Mouse (Mus musculus) 416B (cell line): ENCODE measurements around the gene Pi4k2a.

ENCODE experiments used
- DNase-seq: peaks from one replicate; pipeline ENCODE4 v3.0.0; 2011; ENCODE audit warnings: low read depth

The Pi4k2a gene

GRCm38 (mm10) chr19:42080469-42080868 lies 9.8 kb upstream of the Pi4k2a start:
- no peak for DNase-seq

- peak; percentile 68 for DNase-seq
These were observed 8.7 kb upstream of the Pi4k2a start for GRCm38 (mm10) chr19:42081613-42082012.

- DNase-seq = no peak
These were observed 4.6 kb upstream of the Pi4k2a start for GRCm38 (mm10) chr19:42085690-42086089.

GRCm38 (mm10) chr19:42086166-42086565 lies 4.1 kb upstream of the Pi4k2a start, which contains the start of gene Morn4:
Morn4 (minus strand) TSS chr19:42086357.
- no peak for DNase-seq

- peak; percentile 94 for DNase-seq
These were observed 1.0 kb upstream of the Pi4k2a start for GRCm38 (mm10) chr19:42089103-42089747.

- peak; percentile 77 for DNase-seq
These were observed 419 bp downstream of the Pi4k2a start for GRCm38 (mm10) chr19:42090637-42091141.

GRCm38 (mm10) chr19:42099406-42099805 lies 9.1 kb downstream of the Pi4k2a start:
- peak; percentile 84 for DNase-seq

- DNase-seq = no peak
These were observed 14.4 kb downstream of the Pi4k2a start for GRCm38 (mm10) chr19:42104681-42105080.

GRCm38 (mm10) chr19:42115783-42116335 lies 25.6 kb downstream of the Pi4k2a start:
- no peak for DNase-seq

- DNase-seq = no peak
These were observed 27.9 kb downstream of the Pi4k2a start for GRCm38 (mm10) chr19:42118142-42118541.

GRCm38 (mm10) chr19:42118596-42118995 lies 28.3 kb downstream of the Pi4k2a start:
- DNase-seq = no peak

GRCm38 (mm10) chr19:42120451-42120850 lies 30.2 kb downstream of the Pi4k2a start:
- DNase-seq = no peak

- DNase-seq = no peak
These were observed 34.4 kb downstream of the Pi4k2a start for GRCm38 (mm10) chr19:42124684-42125083.

- DNase-seq = no peak
These were observed 35.4 kb downstream of the Pi4k2a start for GRCm38 (mm10) chr19:42125501-42126218.

GRCm38 (mm10) chr19:42126219-42126605 lies 35.9 kb downstream of the Pi4k2a start:
- no peak for DNase-seq

GRCm38 (mm10) chr19:42127024-42127423 lies 36.8 kb downstream of the Pi4k2a start:
- no peak for DNase-seq

- no peak for DNase-seq
These were observed 37.9 kb downstream of the Pi4k2a start for GRCm38 (mm10) chr19:42128052-42128740.

GRCm38 (mm10) chr19:42128787-42129508 lies 38.7 kb downstream of the Pi4k2a start, which contains the start of gene Avpi1:
Avpi1 (minus strand) TSS chr19:42129059.
- peak; percentile 99 for DNase-seq

- no peak for DNase-seq
These were observed 39.4 kb downstream of the Pi4k2a start for GRCm38 (mm10) chr19:42129509-42130293.

GRCm38 (mm10) chr19:42130294-42130606 lies 40.0 kb downstream of the Pi4k2a start:
- no peak for DNase-seq

- DNase-seq = peak; percentile 80
These were observed 40.8 kb downstream of the Pi4k2a start for GRCm38 (mm10) chr19:42131101-42131500.
